Mouse (Mus musculus) T-helper 17 cell (primary cell): ENCODE results near the gene Gm8094.
"Not testable (repeated sequence)": the region's sequence is repeated elsewhere in the genome, so short reads cannot be mapped to it uniquely, and the experiment has no call there.

Source experiments
- in situ Hi-C, 2 experiments: fragments of 300-600 bp; cut with MboI, MseI; formaldehyde crosslinking; loops; 1 replicate in 1 of 2; 2 replicates in 1 of 2; pipeline ENCODE4 v1.15.1; 2025; ENCODE audit warnings: high pct_unique_total_duplicates in 2 of 2

Gene Gm8094

DNA sequence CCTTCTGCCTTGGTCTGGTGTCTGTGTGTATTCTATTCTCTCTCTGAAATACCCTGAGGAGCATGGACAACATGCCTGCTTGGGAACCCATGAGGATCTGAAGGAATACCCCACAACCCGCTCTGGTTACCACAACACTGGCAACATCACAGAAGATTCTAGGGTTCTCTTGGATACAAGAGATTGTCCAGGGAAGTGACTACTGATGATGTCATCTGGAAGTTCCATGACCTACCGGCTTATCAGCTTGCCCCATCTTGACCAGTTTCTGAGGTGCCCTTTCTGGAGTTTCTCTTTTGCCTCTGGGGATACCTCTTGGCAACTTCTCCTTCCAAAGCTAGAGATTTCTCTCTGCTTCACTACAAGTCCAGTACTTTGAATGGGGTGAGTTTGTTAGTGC, at the start of gene Gm8094:
Gm8094 (minus strand) TSS at position 101 of the 400 bp plus-strand sequence.
- in situ Hi-C loops, result not testable (repeated sequence)

DNA sequence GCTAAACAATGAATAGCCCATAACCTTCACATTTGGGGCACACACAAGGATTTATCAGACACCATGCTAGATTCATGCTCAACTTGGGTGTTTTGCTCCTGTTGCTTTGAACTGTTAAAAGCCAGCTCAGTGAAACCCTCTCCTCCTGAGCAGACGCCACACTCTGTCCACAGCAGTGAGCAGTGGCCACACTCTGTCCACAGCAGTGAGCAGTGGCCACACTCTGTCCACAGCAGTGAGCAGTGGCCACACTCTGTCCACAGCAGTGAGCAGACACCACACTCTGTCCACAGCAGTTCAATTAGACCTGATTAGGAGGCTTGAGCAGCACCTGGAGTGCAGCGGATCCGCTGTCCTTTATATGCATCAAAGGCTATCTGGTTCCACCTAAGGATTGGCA, 43.2 kb upstream of the Gm8094 start:
- in situ Hi-C loops, result loop anchor here in 1 of 2 experiments (10.0 kb wide), 2 partner anchors 635 to 1755 kb away; no protein-coding TSS in a partner anchor

DNA sequence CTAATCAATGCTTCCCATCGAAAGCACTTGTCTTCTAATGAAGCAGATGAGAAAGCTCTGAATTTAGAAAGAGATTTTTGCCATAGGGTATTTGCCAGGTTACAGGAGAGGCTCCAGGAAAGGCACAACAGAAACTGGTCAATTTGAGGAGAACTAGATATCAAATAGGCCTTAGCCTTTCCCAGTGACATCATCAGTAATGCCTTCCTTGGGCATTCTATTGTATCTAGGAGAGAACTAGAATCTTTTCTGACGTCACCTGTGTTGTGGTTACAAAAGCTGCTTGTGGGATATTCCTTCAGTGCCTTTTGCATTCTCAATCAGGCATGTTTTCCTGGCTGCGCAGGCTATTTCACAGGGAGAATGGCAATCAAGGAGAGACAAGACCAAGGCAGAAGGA, 23.9 kb upstream of the Gm8094 start, which contains the start of gene Gm8104:
Gm8104 (plus strand) TSS at position 301 of the 400 bp plus-strand sequence.
- in situ Hi-C loops, result not testable (repeated sequence)

DNA sequence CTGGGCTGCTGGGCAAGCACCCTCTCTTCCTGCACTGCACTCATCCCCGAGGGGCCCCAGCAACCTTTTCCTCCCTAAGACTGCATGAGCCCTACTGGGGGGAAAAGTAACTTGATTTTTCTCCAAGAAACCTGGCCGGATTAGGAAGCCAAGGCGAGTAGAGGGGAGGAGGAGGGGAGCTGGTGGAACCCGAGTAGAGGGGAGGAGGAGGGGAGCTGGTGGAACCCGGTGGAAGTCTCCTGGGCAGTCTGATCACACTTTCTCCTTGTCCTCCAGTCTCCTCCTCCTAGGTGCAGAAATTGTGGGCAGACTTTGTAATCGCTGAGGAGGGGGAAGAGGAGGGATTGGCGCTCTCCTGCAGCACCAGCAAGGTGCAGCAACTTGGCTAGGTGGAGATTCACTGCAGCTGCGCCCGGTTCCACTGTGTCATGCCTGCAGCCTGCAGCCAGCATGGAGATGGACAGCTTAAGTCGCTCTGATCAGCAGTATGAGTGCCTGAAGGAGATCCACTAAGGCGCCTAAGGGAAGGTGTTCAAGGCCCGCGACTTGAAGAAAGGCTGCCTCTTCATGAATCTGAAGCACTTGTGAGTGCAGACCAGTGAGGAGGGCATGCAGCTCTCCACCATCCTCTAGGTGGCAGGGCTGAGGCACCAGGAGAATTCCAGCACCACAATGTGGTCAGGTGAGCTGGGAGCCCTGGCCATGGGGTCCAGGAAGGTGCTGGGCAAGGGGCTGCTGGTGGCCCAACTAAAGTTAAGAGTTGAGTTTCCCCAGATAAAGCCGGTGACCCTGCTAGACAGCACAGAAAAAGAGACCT, 12.9 kb upstream of the Gm8094 start:
- in situ Hi-C loops, result loop anchor here (5.0 to 10.0 kb wide), 2 partner anchors 78 to 1485 kb away; no protein-coding TSS in a partner anchor

DNA sequence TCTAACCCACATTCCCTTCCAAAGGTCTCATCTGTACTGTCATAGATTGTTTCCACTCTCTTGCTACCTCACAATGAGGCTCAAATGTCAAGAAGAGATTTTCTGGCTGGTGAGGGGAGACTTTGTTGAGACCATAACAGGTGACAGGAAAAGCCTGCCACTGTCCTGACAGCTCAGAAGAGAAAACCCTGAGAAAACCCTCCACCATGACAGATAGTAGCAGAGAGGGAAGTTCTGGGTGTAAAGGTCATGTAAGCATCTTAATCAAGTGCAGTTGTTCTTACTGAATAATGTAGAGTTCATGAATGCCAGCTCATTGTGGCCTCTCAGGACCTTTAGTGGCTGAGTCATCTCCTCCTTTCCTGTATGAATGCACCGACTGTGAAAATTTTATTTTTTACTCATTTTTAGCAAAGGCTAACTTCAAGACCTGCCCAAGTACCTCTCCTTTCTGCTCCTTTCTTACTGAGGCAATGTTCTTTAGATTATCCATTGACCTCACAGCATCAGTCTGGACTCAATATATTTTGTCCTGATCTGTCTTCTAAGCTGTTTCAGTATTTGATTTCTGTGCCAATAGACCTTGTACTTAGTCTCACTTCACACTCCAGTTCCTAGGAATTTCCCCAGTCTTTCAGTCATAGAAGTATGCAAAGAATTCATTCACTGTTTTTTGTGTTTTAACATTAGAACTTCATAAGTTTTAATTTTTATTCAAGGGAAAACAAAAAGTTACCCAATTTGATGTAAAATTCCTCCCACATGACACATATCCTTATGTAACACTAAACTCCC, 8.7 kb upstream of the Gm8094 start:
- in situ Hi-C loops, result loop anchor here (5.0 to 10.0 kb wide), 2 partner anchors 82 to 1490 kb away; no protein-coding TSS in a partner anchor

DNA sequence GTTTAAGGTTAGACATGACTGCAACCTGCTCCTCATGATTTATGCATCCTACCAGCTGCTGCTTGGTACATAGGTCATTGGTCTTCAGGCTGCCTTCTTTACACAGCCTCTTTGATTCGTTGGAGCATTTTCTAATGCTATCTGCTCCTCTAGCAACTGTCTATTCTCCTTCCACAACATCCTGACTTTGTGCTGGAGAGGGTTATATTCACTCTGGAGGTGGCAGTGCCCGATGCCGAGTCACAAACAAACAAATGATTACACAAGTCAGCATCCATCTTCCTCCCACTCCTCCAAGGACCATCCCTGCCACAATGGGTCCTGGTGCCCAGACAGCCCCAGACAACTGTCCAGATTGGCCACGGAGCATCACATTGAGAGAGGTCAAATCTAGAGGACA, 16.3 kb downstream of the Gm8094 start:
- in situ Hi-C loops, result loop anchor here (5.0 to 25.0 kb wide), 4 partner anchors 217 to 1338 kb away; partner anchors contain the start of gene Gm9732 (in 1 of the 2)

DNA sequence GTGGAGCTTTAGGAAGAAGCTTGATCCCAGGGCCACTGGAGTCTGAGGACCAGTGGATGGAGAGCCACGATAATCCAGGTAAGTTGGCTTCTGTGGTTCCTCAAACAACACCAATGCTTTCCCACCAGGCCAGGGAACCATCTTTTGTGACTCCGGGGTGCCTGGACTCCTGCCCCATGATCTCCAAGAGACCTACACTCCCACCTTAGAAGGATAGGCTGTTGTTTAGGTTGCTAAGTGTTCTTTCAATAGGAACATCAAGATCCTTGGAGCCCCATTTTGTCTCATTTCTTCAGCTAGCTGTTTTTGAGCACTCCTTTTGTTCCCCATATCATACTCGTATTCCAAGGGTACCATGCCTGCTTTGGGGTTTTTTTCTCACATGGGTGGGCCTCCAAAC, 18.4 kb downstream of the Gm8094 start:
- in situ Hi-C loops, result loop anchor here (5.0 to 25.0 kb wide), 5 partner anchors 481 to 1084 kb away; no protein-coding TSS in a partner anchor
